ENCODE assay signal across 10 mouse cellular contexts in the genomic region with DNA sequence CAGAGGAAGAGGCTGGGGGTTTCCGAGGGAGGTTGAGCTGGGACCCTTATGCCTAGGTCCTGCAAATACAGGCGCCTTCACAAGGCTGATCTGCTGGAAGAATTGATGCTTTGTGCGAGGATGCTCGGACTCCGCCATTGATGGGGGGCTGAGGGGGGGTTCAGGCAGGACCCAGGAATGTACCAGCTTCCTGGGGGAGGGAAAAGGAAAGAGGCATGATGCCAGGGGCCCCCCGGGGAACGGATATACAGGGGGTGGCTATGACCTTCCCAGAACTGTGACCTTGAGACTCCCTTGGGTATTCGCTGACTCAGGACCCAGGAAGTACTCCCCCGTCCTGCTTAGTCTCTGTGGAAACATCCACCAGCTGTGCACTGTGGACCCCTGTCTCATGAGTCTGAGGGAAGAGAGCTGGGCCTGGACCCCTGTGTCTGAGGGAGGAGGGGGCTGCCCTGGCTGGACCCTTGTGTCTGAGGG. TPM values are rescaled to one million over a fixed set of nuclear protein-coding genes. Genes with fewer than 3 reads are reported as not detected.
DNase-seq lines count a peak whose midpoint lies in the region; ATAC-seq lines count a peak whose summit lies in the region.
"Had no signal": no experiment of that assay in that cellular context is flagged by ENCODE, and none has a peak within 500 bp of the region (broad histone marks: within the 10 kb centered on the region; RNA-seq: fewer than 3 reads in every experiment).

No protein-coding gene starts in this region.

- peak; percentile 70; the same call in 1 of the 2 replicates for ATAC-seq in forebrain, embryonic 12.5 days (ENCODE audit: low FRiP score)
- ATAC-seq in hindbrain, embryonic 16.5 days: peak; percentile 50
- no peak for ATAC-seq in erythroid progenitor cell, adult 5-6 weeks (replicated peaks; ENCODE audit: low FRiP score, poor library complexity, severe bottlenecking)

- H3K9me3 ChIP-seq in forebrain, embryonic 12.5 days: no peaks in the 10 kb centered on the region
- H3K9me3 ChIP-seq in hindbrain, embryonic 16.5 days (ENCODE audit: control insufficient read depth, low read length): no peaks in the 10 kb centered on the region

- H3K4me3 ChIP-seq in forebrain, embryonic 12.5 days (replicated peaks): peak overlapping the region; percentile 29
- peak overlapping the region; percentile 34 for H3K4me3 ChIP-seq in hindbrain, embryonic 16.5 days (ENCODE audit: low read length)

- H3K36me3 ChIP-seq in forebrain, embryonic 12.5 days (replicated peaks): peaks cover 16% of the 10 kb centered on the region
- peaks cover 3% of the 10 kb centered on the region; the same call in 1 of the 2 replicates for H3K36me3 ChIP-seq in hindbrain, embryonic 16.5 days (ENCODE audit: control insufficient read depth, insufficient read depth, low read length)

- peak; percentile 51 to 60 for DNase-seq in layer of hippocampus, postnatal 10 days (ENCODE audit: low spot score in 2 of 2)
- no peak for DNase-seq in layer of hippocampus, adult 18-20 months (ENCODE audit: low spot score in 2 of 2)
- peak; percentile 49 for DNase-seq in retina, embryonic 14.5 days (ENCODE audit: low spot score)
- DNase-seq in right cerebral cortex, adult 18-20 months: no peak
- DNase-seq: thymus, postnatal 4 days had no signal

- peak overlapping the region; percentile 84 for H3K27ac ChIP-seq in forebrain, embryonic 12.5 days
- H3K27ac ChIP-seq in hindbrain, embryonic 16.5 days (ENCODE audit: low read depth, low read length): peak overlapping the region; percentile 85

- peak overlapping the region; percentile 64 for H3K9ac ChIP-seq in forebrain, embryonic 12.5 days
- H3K9ac ChIP-seq in hindbrain, embryonic 16.5 days (ENCODE audit: low read depth, low read length): peak overlapping the region; percentile 62

- H3K27me3 ChIP-seq in forebrain, embryonic 12.5 days: no peaks in the 10 kb centered on the region
- H3K27me3 ChIP-seq in hindbrain, embryonic 16.5 days (replicated peaks; ENCODE audit: control insufficient read depth, insufficient read depth, low read length): no peaks in the 10 kb centered on the region

- peaks cover 55% of the 10 kb centered on the region for H3K4me1 ChIP-seq in forebrain, embryonic 12.5 days
- peaks cover 45% of the 10 kb centered on the region for H3K4me1 ChIP-seq in hindbrain, embryonic 16.5 days (ENCODE audit: control insufficient read depth, insufficient read depth, low read depth, low read length)

- peak overlapping the region; percentile 57 for H3K4me2 ChIP-seq in forebrain, embryonic 12.5 days
- peak overlapping the region; percentile 63 for H3K4me2 ChIP-seq in hindbrain, embryonic 16.5 days (ENCODE audit: low read length)

- 42% methylated on average over 9 of the region's 9 CpGs for WGBS in forebrain, embryonic 12.5 days
- WGBS in hindbrain, embryonic 16.5 days: 30% methylated on average over 9 of the region's 9 CpGs

RNA-seq across cellular contexts. Expression of gene Cadm4, which starts 4.9 kb away (rescaled TPM):
- 100 to 1,000 TPM; 269 to 279 TPM for total RNA-seq in layer of hippocampus, postnatal 10 days (2021)
- total RNA-seq in layer of hippocampus, adult 18-20 months (2021): 100 to 1,000 TPM; 136 to 141 TPM
- 32.1 and 38.3 TPM in 2 replicates for polyA plus RNA-seq in forebrain, embryonic 12.5 days (2016; fragmentation: Nextera tagmentation; extraction: Ambion mirVana)
- 47.0 and 68.0 TPM in 2 replicates for polyA plus RNA-seq in hindbrain, embryonic 16.5 days (2015; fragmentation: Nextera tagmentation; extraction: Ambion mirVana)
- total RNA-seq in erythroid progenitor cell, adult 5-6 weeks (2015; ENCODE audit: low replicate concordance): not detected in 2 replicates
- not detected in 2 replicates for total RNA-seq in erythroid progenitor cell, adult 5-6 weeks (2017; ENCODE audit: low replicate concordance)

RNA-seq across cellular contexts. Expression of gene Zfp428, which starts 20.1 kb away (rescaled TPM):
- 10 to 100 TPM; 61.3 to 64.6 TPM for total RNA-seq in layer of hippocampus, postnatal 10 days (2021)
- 10 to 100 TPM; 40.0 to 45.4 TPM for total RNA-seq in layer of hippocampus, adult 18-20 months (2021)
- polyA plus RNA-seq in forebrain, embryonic 12.5 days (2016; fragmentation: Nextera tagmentation; extraction: Ambion mirVana): 170 and 182 TPM in 2 replicates
- 272 and 277 TPM in 2 replicates for polyA plus RNA-seq in hindbrain, embryonic 16.5 days (2015; fragmentation: Nextera tagmentation; extraction: Ambion mirVana)
- total RNA-seq in erythroid progenitor cell, adult 5-6 weeks (2015; ENCODE audit: low replicate concordance): 0.84 TPM in 1 of 2 replicates, not detected in the other
- total RNA-seq in erythroid progenitor cell, adult 5-6 weeks (2017; ENCODE audit: low replicate concordance): 2.0 TPM in 1 of 2 replicates, not detected in the other

RNA-seq across cellular contexts. Expression of gene Plaur, which starts 24.4 kb away (rescaled TPM):
- 1 to 10 TPM; 1.3 to 2.3 TPM for total RNA-seq in layer of hippocampus, postnatal 10 days (2021)
- total RNA-seq in layer of hippocampus, adult 18-20 months (2021): under 1 TPM; 0.54 to 0.91 TPM
- polyA plus RNA-seq in forebrain, embryonic 12.5 days (2016; fragmentation: Nextera tagmentation; extraction: Ambion mirVana): 1.0 and 1.2 TPM in 2 replicates
- 1.8 and 2.2 TPM in 2 replicates for polyA plus RNA-seq in hindbrain, embryonic 16.5 days (2015; fragmentation: Nextera tagmentation; extraction: Ambion mirVana)
- 2.9 and 6.1 TPM in 2 replicates for total RNA-seq in erythroid progenitor cell, adult 5-6 weeks (2015; ENCODE audit: low replicate concordance)
- 1.1 and 7.2 TPM in 2 replicates for total RNA-seq in erythroid progenitor cell, adult 5-6 weeks (2017; ENCODE audit: low replicate concordance)

RNA-seq across cellular contexts. Expression of gene AC161166.1, which starts 25.6 kb away (rescaled TPM):
- total RNA-seq in layer of hippocampus, postnatal 10 days (2021): not detected
- not detected for total RNA-seq in layer of hippocampus, adult 18-20 months (2021)
- 1.6 and 1.7 TPM in 2 replicates for polyA plus RNA-seq in forebrain, embryonic 12.5 days (2016; fragmentation: Nextera tagmentation; extraction: Ambion mirVana)
- polyA plus RNA-seq in hindbrain, embryonic 16.5 days (2015; fragmentation: Nextera tagmentation; extraction: Ambion mirVana): 1.0 and 1.1 TPM in 2 replicates
- not detected in 2 replicates for total RNA-seq in erythroid progenitor cell, adult 5-6 weeks (2015; ENCODE audit: low replicate concordance)
- not detected in 2 replicates for total RNA-seq in erythroid progenitor cell, adult 5-6 weeks (2017; ENCODE audit: low replicate concordance)
- polyA plus RNA-seq: frontal cortex, adult 2 months had no signal

RNA-seq across cellular contexts. Expression of gene Irgc1, which starts 34.6 kb away (rescaled TPM):
- not detected for total RNA-seq in layer of hippocampus, postnatal 10 days (2021)
- total RNA-seq in layer of hippocampus, adult 18-20 months (2021): not detected
- not detected in 2 replicates for polyA plus RNA-seq in forebrain, embryonic 12.5 days (2016; fragmentation: Nextera tagmentation; extraction: Ambion mirVana)
- not detected in 2 replicates for polyA plus RNA-seq in hindbrain, embryonic 16.5 days (2015; fragmentation: Nextera tagmentation; extraction: Ambion mirVana)
- not detected in 2 replicates for total RNA-seq in erythroid progenitor cell, adult 5-6 weeks (2015; ENCODE audit: low replicate concordance)
- not detected in 2 replicates for total RNA-seq in erythroid progenitor cell, adult 5-6 weeks (2017; ENCODE audit: low replicate concordance)
- polyA plus RNA-seq: heart, postnatal 0 days had no signal

Comparison
In these comparisons a context has a peak if more than half of its experiments do, and no peak if none do; other contexts are left out.
1. DNase-seq: peak in layer of hippocampus, postnatal 10 days (2 of 2) and retina, embryonic 14.5 days (single experiment); none in layer of hippocampus, adult 18-20 months (0 of 2) and right cerebral cortex, adult 18-20 months (single experiment).
2. RNA of gene Cadm4, which starts 4.9 kb away (total RNA-seq): 269 to 279 TPM in layer of hippocampus, postnatal 10 days and 136 to 141 TPM in layer of hippocampus, adult 18-20 months; not detected in erythroid progenitor cell, adult 5-6 weeks; every median in the first group is over 100 times any median in the second.
3. RNA of gene Zfp428, which starts 20.1 kb away (total RNA-seq): 61.3 to 64.6 TPM in layer of hippocampus, postnatal 10 days and 40.0 to 45.4 TPM in layer of hippocampus, adult 18-20 months; 0.84 to 2.0 TPM in erythroid progenitor cell, adult 5-6 weeks; every median in the first group is over 10 times any median in the second.